Mouse (Mus musculus) lung, embryonic 14.5 days (tissue): ENCODE results near the gene Rab30. TPM values are rescaled to one million over a fixed set of nuclear protein-coding genes. Genes with fewer than 3 reads are reported as not detected.

Experiments
- ATAC-seq: fragments of 200-750 bp; cut with Nextera tagmentation; 2 replicates; pipeline ENCODE4 v1.8.0; 2017; ENCODE audit warnings: mild to moderate bottlenecking, moderate TSS enrichment, moderate library complexity; ENCODE audit not compliant: insufficient read depth
- DNase-seq: peaks from one replicate; pipeline ENCODE4 v3.0.0-alpha.2; 2015
- H3K27ac ChIP-seq: fragments of 300-500 bp; sonication (generic); 2 replicates; pipeline ENCODE4 v1.5.1; 2014; ENCODE audit warnings: low read depth, mild to moderate bottlenecking, moderate library complexity
- H3K27me3 ChIP-seq: fragments of 300-500 bp; sonication (generic); 2 replicates; pipeline ENCODE4 v1.6.1; 2014; ENCODE audit warnings: low read length, control low read depth; ENCODE audit not compliant: insufficient read depth
- H3K36me3 ChIP-seq: fragments of 300-500 bp; sonication (generic); 2 replicates; pipeline ENCODE4 v1.6.1; 2014; ENCODE audit warnings: control low read depth; ENCODE audit not compliant: insufficient read depth
- H3K4me1 ChIP-seq: fragments of 300-500 bp; sonication (generic); 2 replicates; pipeline ENCODE4 v1.6.1; 2014; ENCODE audit warnings: antibody characterized with exemption, control low read depth; ENCODE audit not compliant: insufficient read depth
- H3K4me2 ChIP-seq: fragments of 300-500 bp; sonication (generic); 2 replicates; pipeline ENCODE4 v1.6.1; 2014; ENCODE audit warnings: mild to moderate bottlenecking
- H3K4me3 ChIP-seq: fragments of 300-500 bp; sonication (generic); 2 replicates; pipeline ENCODE4 v1.5.1; 2014; ENCODE audit warnings: low read depth, low read length
- H3K9ac ChIP-seq: fragments of 300-500 bp; sonication (generic); 2 replicates; pipeline ENCODE4 v1.6.1; 2014
- H3K9me3 ChIP-seq: fragments of 300-500 bp; sonication (generic); 2 replicates; pipeline ENCODE4 v1.6.1; 2016; ENCODE audit warnings: low read depth, low read length, control low read depth
- CTCF ChIP-seq: IDR thresholded peaks from 2 replicates; pipeline ENCODE4 v1.5.1; 2016; ENCODE audit warnings: antibody characterized with exemption, low read depth
- WGBS: fragments of 180-500 bp; shearing (Covaris S2); extraction: QIAGEN DNeasy Blood & Tissue Kit; methylation state at CpG from one replicate; pipeline ENCODE4 v1.1.7; 2014; 5-methylcytosine and 5-hydroxymethylcytosine counted together
- polyA plus RNA-seq: library from polyadenylated mRNA; unstranded; fragments of >200 nt; fragmentation: Nextera tagmentation; extraction: Ambion mirVana; gene quantifications from 2 replicates; pipeline ENCODE4 v1.2.1, GENCODE M21; 2014

Rab30 gene
- polyA plus RNA-seq: 5.6 and 6.5 TPM in 2 replicates

DNA sequence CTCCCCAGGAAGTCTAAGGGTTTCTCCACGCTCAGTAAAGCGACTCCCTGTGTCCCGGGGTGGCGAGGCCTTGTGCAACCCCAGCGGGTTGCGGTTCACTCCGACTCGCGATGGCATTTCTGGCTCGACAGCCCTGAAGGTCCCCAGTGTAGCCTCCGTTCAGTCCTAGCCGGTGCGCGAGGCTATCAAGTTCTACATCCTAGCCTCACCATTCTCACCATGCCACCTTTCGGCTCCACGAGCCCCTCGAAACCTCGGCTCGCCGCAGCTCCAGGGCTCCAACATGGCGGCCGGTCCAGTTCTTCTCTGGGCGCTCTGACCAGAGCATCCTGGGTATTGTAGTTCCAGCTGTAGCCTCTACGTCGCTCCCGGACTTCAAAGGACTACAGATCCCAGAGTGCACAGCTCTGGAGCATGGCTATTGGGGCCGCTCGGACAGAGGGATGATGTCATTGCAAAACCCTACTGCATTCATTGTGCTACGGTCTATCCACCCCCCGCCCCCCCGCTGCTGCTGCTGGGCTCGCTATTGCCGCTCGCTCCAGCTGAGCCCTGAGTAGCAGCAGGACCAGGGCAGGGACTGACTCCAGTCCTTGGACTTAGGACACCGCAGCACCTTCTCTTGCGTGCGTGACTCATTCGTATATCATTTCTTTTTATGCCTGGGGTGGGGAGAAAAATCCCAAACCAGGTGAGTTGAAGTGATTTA is at the start of gene Rab30:
Gene Rab30 (plus strand): TSS at position 452 of the 709 bp plus-strand sequence.
- peak; percentile 33 for TF ChIP-seq CTCF
- Histone ChIP-seq H3K9ac (peak within 1 kb of the TSS; percentile 85), H3K27me3 (no peaks in the 10 kb centered on the region), H3K27ac (peak within 1 kb of the TSS; percentile 84), H3K4me2 (peak within 1 kb of the TSS; percentile 91), H3K4me1 (peaks cover 6% of the 10 kb centered on the region; the same call in 1 of the 2 replicates), H3K36me3 (peaks cover 31% of the 10 kb centered on the region), H3K4me3 (peak within 1 kb of the TSS; percentile 87), H3K9me3 (no peaks in the 10 kb centered on the region)
- ATAC-seq (peak; percentile 100), DNase-seq (peak; percentile 98)
- WGBS: under 1% methylated on average over 38 of the region's 38 CpGs

- 63% methylated on average over 3 of the region's 3 CpGs for WGBS
- H3K4me1 ChIP-seq: no peaks in the 10 kb centered on the region
- TF ChIP-seq CTCF: no peak
- no peak for DNase-seq
- no peaks in the 10 kb centered on the region for H3K36me3 ChIP-seq
- H3K4me2 ChIP-seq: no peak overlapping the region
- no peak overlapping the region for H3K4me3 ChIP-seq
- H3K9ac ChIP-seq: no peak overlapping the region
- ATAC-seq: no peak
- H3K27me3 ChIP-seq: no peaks in the 10 kb centered on the region
- H3K27ac ChIP-seq: no peak overlapping the region
- H3K9me3 ChIP-seq: no peaks in the 10 kb centered on the region
Observed at GRCm38 (mm10) chr7:92696395-92696794, 45.0 kb upstream of the Rab30 start.

DNA sequence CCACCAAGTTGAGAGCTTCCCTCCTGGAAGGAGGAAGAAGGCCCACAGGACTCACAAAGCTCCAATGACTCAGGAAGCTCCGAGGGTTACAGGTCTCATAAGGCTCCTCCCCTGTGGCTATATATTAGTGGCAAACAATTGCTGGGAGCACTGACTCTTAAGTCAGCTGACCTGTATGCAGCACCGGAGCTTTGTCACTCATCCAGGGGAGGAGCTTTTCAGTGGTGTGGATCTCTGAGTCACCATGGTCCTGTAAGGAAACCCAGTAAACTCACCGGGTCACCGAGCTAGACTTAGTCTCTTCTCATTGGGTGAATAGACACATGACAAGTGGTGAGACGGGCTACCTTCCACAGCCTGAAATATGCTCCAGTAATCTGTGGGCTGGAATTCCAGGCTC is 42.6 kb upstream of the Rab30 start:
- no peaks in the 10 kb centered on the region for H3K4me1 ChIP-seq
- ATAC-seq (no peak), DNase-seq (no peak)
- H3K9me3 ChIP-seq: no peaks in the 10 kb centered on the region
- H3K4me2 ChIP-seq: no peak overlapping the region
- H3K27me3 ChIP-seq: no peaks in the 10 kb centered on the region
- H3K4me3 ChIP-seq: no peak overlapping the region
- WGBS: 66% methylated on average over 5 of the region's 5 CpGs
- no peak for TF ChIP-seq CTCF
- H3K27ac ChIP-seq: no peak overlapping the region
- H3K36me3 ChIP-seq: no peaks in the 10 kb centered on the region
- H3K9ac ChIP-seq: no peak overlapping the region

GRCm38 (mm10) chr7:92703661-92704060 is 37.7 kb upstream of the Rab30 start:
- DNase-seq (no peak), ATAC-seq (no peak)
- no peak overlapping the region for H3K27ac ChIP-seq
- no peaks in the 10 kb centered on the region for H3K36me3 ChIP-seq
- H3K4me2 ChIP-seq: no peak overlapping the region
- TF ChIP-seq CTCF: no peak
- H3K4me1 ChIP-seq: no peaks in the 10 kb centered on the region
- H3K9me3 ChIP-seq: no peaks in the 10 kb centered on the region
- H3K27me3 ChIP-seq: no peaks in the 10 kb centered on the region
- WGBS: 70% methylated on average over 1 of the region's 1 CpGs
- no peak overlapping the region for H3K4me3 ChIP-seq
- no peak overlapping the region for H3K9ac ChIP-seq

GRCm38 (mm10) chr7:92705534-92705933 is 35.9 kb upstream of the Rab30 start:
- no peaks in the 10 kb centered on the region for H3K4me1 ChIP-seq
- H3K27me3 ChIP-seq: no peaks in the 10 kb centered on the region
- no peak overlapping the region for H3K27ac ChIP-seq
- WGBS: 59% methylated on average over 2 of the region's 2 CpGs
- DNase-seq (no peak), ATAC-seq (no peak)
- no peaks in the 10 kb centered on the region for H3K9me3 ChIP-seq
- H3K36me3 ChIP-seq: no peaks in the 10 kb centered on the region
- no peak for TF ChIP-seq CTCF
- H3K4me3 ChIP-seq: no peak overlapping the region
- H3K9ac ChIP-seq: no peak overlapping the region
- no peak overlapping the region for H3K4me2 ChIP-seq

GRCm38 (mm10) chr7:92706711-92707110 is 34.7 kb upstream of the Rab30 start:
- WGBS: 62% methylated on average over 12 of the region's 12 CpGs
- no peak overlapping the region for H3K27ac ChIP-seq
- no peak for TF ChIP-seq CTCF

DNA sequence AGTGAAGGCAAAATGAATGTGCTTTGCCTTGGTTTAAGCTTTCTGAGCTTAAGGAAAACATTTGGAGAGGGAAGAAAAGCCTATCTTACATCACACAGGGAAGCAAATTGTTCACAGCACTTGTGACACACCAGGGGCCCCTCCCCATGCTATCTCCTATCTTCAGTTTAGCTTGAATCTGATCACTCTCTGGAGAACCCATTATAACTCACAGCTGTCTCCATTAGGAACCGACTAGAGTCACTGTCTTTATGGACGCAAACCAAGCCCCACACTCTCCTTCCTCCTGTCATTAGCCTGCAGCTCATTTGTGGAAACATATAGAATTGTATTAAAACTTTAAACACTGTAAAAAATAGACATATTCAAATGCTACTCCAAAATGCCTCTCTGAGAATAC is 31.8 kb upstream of the Rab30 start:
- DNase-seq (no peak), ATAC-seq (no peak)
- H3K36me3 ChIP-seq: no peaks in the 10 kb centered on the region
- 31% methylated on average over 2 of the region's 2 CpGs for WGBS
- H3K27ac ChIP-seq: no peak overlapping the region
- H3K9ac ChIP-seq: no peak overlapping the region
- no peaks in the 10 kb centered on the region for H3K4me1 ChIP-seq
- H3K9me3 ChIP-seq: no peaks in the 10 kb centered on the region
- H3K4me2 ChIP-seq: no peak overlapping the region
- no peaks in the 10 kb centered on the region for H3K27me3 ChIP-seq
- H3K4me3 ChIP-seq: no peak overlapping the region
- TF ChIP-seq CTCF: no peak

More at GRCm38 (mm10) chr7:92706711-92707110, 34.7 kb upstream of the Rab30 start:
- no peaks in the 10 kb centered on the region for H3K27me3 ChIP-seq
- H3K4me3 ChIP-seq: no peak overlapping the region
- H3K36me3 ChIP-seq: no peaks in the 10 kb centered on the region
- no peaks in the 10 kb centered on the region for H3K4me1 ChIP-seq
- no peak overlapping the region for H3K9ac ChIP-seq
- ATAC-seq: no peak
- H3K9me3 ChIP-seq: no peaks in the 10 kb centered on the region
- no peak overlapping the region for H3K4me2 ChIP-seq
- DNase-seq: no peak
